Mouse (Mus musculus) forebrain, embryonic 15.5 days (tissue): ENCODE measurements around the gene Ttf2. TPM values are rescaled to one million over a fixed set of nuclear protein-coding genes. Genes with fewer than 3 reads are reported as not detected.

Experiments used
- ATAC-seq: fragments of 200-750 bp; cut with Nextera tagmentation; replicated peaks from 2 replicates; pipeline ENCODE4 v1.8.0; 2017; ENCODE audit warnings: mild to moderate bottlenecking, moderate TSS enrichment, moderate library complexity
- H3K27ac ChIP-seq: fragments of 300-500 bp; sonication (generic); replicated peaks from 2 replicates; pipeline ENCODE4 v1.5.1; 2015; ENCODE audit warnings: mild to moderate bottlenecking, inconsistent platforms
- H3K27me3 ChIP-seq: fragments of 300-500 bp; sonication (generic); 2 replicates; pipeline ENCODE4 v1.6.1; 2015; ENCODE audit warnings: inconsistent platforms
- H3K36me3 ChIP-seq: fragments of 300-500 bp; sonication (generic); 2 replicates; pipeline ENCODE4 v1.6.1; 2015; ENCODE audit warnings: mild to moderate bottlenecking, inconsistent platforms
- H3K4me1 ChIP-seq: fragments of 300-500 bp; sonication (generic); 2 replicates; pipeline ENCODE4 v1.6.1; 2015; ENCODE audit warnings: inconsistent platforms
- H3K4me2 ChIP-seq: fragments of 300-500 bp; sonication (generic); replicated peaks from 2 replicates; pipeline ENCODE4 v1.6.1; 2015; ENCODE audit warnings: mild to moderate bottlenecking, inconsistent platforms
- H3K4me3 ChIP-seq: fragments of 300-500 bp; sonication (generic); 2 replicates; pipeline ENCODE4 v1.5.1; 2015; ENCODE audit warnings: mild to moderate bottlenecking, inconsistent platforms
- H3K9ac ChIP-seq: fragments of 300-500 bp; sonication (generic); replicated peaks from 2 replicates; pipeline ENCODE4 v1.6.1; 2015; ENCODE audit warnings: mild to moderate bottlenecking, inconsistent platforms
- H3K9me3 ChIP-seq: fragments of 300-500 bp; sonication (generic); 2 replicates; pipeline ENCODE4 v1.6.1; 2016; ENCODE audit warnings: inconsistent platforms
- WGBS: fragments of 180-500 bp; shearing (Covaris S2); methylation state at CpG from one replicate; pipeline ENCODE4 v1.1.7; 2015; ENCODE audit warnings: mixed read lengths; 5-methylcytosine and 5-hydroxymethylcytosine counted together
- polyA plus RNA-seq: library from polyadenylated mRNA; unstranded; fragments of >200 nt; fragmentation: Nextera tagmentation; extraction: Ambion mirVana; gene quantifications from 2 replicates; pipeline ENCODE4 v1.2.1, GENCODE M21; 2015

Ttf2 gene
- polyA plus RNA-seq, 1 experiment from 2014 or later: 6.7 TPM

DNA sequence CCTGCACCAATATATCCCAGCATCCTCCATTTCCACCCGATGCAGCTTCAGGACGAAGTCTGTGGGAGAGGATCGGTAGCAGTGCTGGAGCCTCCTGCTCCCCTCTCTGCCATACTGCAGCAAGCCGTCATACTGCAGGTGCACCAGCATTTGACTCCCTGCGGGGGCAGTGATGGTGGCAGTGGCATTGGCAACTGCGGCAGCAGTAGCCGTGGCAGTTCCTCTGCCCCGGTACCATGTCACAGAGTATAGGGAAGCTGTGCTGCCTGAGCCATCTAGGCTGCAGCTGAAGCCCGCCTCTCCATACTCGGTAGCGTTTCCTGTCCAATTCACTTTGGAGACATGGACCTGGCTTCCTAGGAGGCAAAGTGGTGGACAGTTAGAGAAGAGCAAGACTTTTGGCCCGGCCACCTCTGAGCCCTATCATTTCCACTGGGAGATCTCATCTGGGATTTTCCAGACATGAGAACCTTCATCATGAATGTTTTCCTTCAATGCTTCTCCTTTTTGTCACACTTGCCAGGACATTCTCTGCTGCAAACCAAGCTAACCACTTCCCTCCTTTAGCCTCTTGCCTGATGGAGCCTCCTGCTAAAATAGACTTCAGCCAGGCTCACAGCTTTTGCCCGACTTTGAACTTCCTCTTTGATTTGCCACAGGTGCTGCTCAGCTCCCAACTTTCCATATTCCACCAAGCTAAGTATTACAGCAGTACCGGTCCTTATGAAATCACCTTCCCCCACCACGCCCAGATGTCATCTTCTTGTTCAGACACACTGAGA is 34.3 kb upstream of the Ttf2 start:
- Histone ChIP-seq H3K4me2 (no peak overlapping the region), H3K27me3 (no peaks in the 10 kb centered on the region), H3K9me3 (no peaks in the 10 kb centered on the region), H3K4me3 (no peak overlapping the region), H3K27ac (no peak overlapping the region), H3K9ac (no peak overlapping the region), H3K36me3 (no peaks in the 10 kb centered on the region), H3K4me1 (no peaks in the 10 kb centered on the region)
- ATAC-seq: no peak
- WGBS: 87% methylated on average over 15 of the region's 15 CpGs

DNA sequence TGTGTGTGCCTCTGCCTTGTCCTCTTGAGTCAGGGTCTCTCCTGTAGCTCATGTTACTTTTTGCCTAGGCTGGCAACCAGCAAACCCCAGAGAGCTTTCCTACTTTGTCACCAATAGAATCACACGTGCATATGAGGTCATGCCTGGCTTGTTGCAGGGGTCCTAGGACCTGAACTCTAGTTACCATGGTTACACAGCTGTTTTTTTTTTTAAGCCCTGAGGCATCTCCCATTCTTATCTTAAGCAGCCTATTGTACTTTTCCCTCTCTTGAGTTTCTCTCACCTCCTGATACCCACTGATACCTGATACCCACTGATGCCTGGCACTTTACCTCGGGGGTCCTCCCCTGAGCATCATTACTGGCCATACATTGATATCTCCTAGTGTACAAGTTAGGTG is 30.3 kb upstream of the Ttf2 start:
- H3K27me3 ChIP-seq: no peaks in the 10 kb centered on the region
- ATAC-seq: no peak
- no peak overlapping the region for H3K27ac ChIP-seq
- H3K9me3 ChIP-seq: no peaks in the 10 kb centered on the region
- H3K4me1 ChIP-seq: no peaks in the 10 kb centered on the region
- H3K36me3 ChIP-seq: no peaks in the 10 kb centered on the region
- H3K4me2 ChIP-seq: no peak overlapping the region
- WGBS: 25% methylated on average over 2 of the region's 2 CpGs
- H3K9ac ChIP-seq: no peak overlapping the region
- H3K4me3 ChIP-seq: no peak overlapping the region

DNA sequence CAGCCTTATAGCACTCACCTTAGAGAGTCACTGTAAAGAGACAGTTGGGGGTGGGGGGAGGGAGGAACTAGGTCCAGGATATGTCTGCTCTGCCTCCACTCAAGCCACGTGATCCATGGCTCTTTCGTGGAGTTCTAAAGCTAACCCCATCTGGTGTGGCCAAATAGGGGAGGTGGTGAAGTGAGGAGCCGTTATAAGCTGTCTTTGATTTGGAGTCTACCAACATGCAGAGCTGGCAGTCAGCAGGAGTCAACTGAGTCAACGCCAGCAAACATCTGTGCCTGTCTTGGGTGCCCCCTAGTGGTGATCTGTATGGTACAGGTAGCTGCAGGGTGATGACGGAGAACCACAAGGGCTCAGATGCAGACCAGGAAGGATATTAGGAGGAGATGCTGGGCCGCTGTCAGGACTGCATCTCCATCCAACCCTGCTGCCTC is 29.5 kb upstream of the Ttf2 start:
- no peak overlapping the region for H3K9ac ChIP-seq
- H3K4me3 ChIP-seq: no peak overlapping the region
- no peaks in the 10 kb centered on the region for H3K4me1 ChIP-seq
- no peak overlapping the region for H3K4me2 ChIP-seq
- H3K27ac ChIP-seq: no peak overlapping the region
- WGBS: 19% methylated on average over 6 of the region's 6 CpGs
- peak; percentile 50; the same call in 1 of the 2 replicates for ATAC-seq
- no peaks in the 10 kb centered on the region for H3K36me3 ChIP-seq
- H3K27me3 ChIP-seq: no peaks in the 10 kb centered on the region
- no peaks in the 10 kb centered on the region for H3K9me3 ChIP-seq

DNA sequence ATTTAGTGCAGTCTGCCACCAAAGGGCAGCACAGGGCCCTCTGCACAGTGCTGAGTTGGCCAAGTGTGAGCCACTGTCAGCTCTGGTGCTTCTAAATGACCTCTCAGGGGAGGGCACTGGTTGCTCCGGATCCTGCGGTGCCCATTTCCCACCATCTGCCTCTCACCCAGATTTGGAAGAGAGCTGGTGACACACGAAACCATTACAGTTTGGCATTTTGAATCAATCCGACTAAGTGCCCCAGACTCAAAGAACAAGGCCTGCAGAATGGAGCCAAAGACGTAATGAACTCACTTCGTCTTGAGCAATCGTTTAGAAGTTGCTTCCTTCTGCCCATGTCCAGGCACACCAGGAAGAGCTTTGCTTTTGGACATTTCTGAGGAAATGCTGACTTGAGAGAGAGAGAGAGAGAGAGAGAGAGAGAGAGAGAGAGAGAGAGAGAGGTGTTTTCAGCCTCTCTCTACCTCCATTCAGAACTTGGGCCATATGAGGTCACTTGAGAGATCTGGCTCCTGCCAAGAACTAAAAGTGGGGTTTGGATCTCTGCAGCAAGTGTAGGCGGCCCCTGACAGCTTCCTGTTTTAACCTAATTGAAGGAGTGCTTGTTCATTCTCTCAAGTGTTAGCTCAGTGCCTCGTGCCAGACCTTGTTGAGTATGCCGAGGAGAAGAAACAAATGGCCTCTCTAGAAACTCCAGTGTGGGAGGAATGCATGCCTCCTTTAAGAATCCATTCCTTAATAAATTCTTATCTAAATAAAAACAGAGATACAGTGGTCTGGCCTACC is 28.5 kb upstream of the Ttf2 start:
- no peak for ATAC-seq
- Histone ChIP-seq H3K9me3 (no peaks in the 10 kb centered on the region), H3K9ac (no peak overlapping the region), H3K4me3 (no peak overlapping the region), H3K4me1 (no peaks in the 10 kb centered on the region), H3K27me3 (no peaks in the 10 kb centered on the region), H3K36me3 (no peaks in the 10 kb centered on the region), H3K27ac (no peak overlapping the region), H3K4me2 (no peak overlapping the region)
- 72% methylated on average over 10 of the region's 10 CpGs for WGBS

DNA sequence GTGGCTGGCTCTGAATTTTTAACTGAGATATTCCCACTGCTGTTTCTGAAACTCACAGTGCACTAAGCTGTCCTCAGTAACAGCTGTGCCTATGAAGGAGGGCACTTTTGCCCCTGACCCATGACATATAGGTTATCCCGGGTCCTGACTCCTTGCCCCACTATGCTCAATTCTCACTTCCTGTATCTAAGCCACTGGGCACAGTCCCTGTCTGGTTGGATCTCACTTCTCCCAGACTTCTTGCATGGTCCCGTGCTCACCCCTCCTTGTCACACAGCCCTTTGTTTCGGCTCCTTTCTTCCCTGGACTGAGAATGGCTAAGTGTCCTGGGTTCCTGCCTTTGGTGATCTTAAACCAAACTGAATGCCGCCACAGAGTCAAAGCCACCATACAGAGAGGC is 24.8 kb upstream of the Ttf2 start:
- H3K4me1 ChIP-seq: no peaks in the 10 kb centered on the region
- WGBS: 60% methylated on average over 4 of the region's 4 CpGs

DNA sequence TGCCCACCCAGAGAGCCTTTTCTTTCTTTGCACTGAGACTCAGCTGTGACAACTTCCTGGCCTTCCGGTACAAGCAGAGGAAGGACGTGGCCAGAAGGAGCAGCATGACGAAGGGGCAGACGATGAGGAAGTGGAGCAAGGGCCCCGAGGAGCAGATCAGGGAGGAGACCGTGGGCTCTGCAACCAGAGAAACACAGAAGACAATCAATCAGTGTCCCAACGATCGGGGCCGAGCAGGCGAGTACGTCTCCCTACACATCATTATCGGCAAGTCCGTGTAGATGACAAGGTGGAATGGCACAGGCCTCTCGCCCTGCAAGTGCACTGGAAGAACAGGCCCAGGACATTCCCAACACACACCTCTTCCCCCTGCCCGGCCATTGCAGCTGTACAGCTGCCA is 24.3 kb upstream of the Ttf2 start:
- Histone ChIP-seq H3K4me1 (no peaks in the 10 kb centered on the region), H3K9ac (no peak overlapping the region), H3K9me3 (no peaks in the 10 kb centered on the region), H3K36me3 (no peaks in the 10 kb centered on the region), H3K4me3 (no peak overlapping the region), H3K27me3 (no peaks in the 10 kb centered on the region), H3K27ac (no peak overlapping the region), H3K4me2 (no peak overlapping the region)
- WGBS: 89% methylated on average over 15 of the region's 15 CpGs
- ATAC-seq: no peak

More for the DNA sequence above, 24.8 kb upstream of the Ttf2 start:
- Histone ChIP-seq H3K9ac (no peak overlapping the region), H3K36me3 (no peaks in the 10 kb centered on the region), H3K4me2 (no peak overlapping the region), H3K27me3 (no peaks in the 10 kb centered on the region), H3K4me3 (no peak overlapping the region), H3K9me3 (no peaks in the 10 kb centered on the region), H3K27ac (no peak overlapping the region)
- no peak for ATAC-seq

DNA sequence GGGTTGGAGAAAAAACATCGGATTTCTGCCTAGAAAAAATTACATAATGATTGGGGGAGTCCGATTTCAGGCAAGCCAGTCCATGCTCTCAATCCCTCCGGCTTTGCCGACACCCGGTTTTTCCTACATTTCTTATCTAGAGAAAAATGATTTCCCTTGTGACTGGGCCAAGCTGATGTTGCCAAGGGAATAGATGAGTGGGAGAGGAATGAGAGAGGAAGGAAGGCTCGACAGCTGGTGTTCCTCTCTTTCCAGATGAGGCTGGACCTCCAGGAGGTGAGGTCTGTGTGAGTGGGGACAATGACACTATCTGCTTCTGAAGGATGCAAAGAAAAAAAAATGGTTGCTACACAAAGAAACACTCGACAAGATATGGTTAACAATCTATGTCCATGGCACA is 23.7 kb upstream of the Ttf2 start:
- Histone ChIP-seq H3K36me3 (no peaks in the 10 kb centered on the region), H3K9ac (no peak overlapping the region), H3K4me1 (no peaks in the 10 kb centered on the region), H3K27ac (no peak overlapping the region), H3K4me2 (no peak overlapping the region), H3K27me3 (no peaks in the 10 kb centered on the region), H3K4me3 (no peak overlapping the region), H3K9me3 (no peaks in the 10 kb centered on the region)
- ATAC-seq: no peak
- 87% methylated on average over 7 of the region's 7 CpGs for WGBS

DNA sequence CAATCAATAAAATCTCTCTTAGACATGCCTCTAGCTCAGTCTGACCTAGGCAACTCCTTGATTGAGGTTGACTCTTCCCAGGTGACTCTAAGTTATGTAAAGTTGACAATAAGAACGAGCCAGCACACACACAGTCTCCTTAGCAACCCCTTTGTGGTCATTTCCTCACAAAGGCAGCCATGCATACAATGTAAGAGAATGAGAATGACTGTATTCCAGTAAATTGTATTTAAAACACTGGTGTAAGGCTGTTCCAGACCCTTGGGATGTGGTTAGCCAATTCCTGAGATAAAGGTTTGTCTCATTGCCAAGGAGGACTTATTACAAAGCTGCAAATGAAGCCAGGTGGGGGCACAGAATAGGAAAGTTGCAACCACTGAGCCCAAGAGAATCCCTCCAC is 20.8 kb upstream of the Ttf2 start:
- 17% methylated on average over 1 of the region's 1 CpGs for WGBS
- Histone ChIP-seq H3K4me1 (no peaks in the 10 kb centered on the region), H3K4me2 (no peak overlapping the region), H3K4me3 (no peak overlapping the region), H3K9me3 (no peaks in the 10 kb centered on the region), H3K27ac (no peak overlapping the region), H3K27me3 (no peaks in the 10 kb centered on the region), H3K9ac (no peak overlapping the region), H3K36me3 (no peaks in the 10 kb centered on the region)
- no peak for ATAC-seq

DNA sequence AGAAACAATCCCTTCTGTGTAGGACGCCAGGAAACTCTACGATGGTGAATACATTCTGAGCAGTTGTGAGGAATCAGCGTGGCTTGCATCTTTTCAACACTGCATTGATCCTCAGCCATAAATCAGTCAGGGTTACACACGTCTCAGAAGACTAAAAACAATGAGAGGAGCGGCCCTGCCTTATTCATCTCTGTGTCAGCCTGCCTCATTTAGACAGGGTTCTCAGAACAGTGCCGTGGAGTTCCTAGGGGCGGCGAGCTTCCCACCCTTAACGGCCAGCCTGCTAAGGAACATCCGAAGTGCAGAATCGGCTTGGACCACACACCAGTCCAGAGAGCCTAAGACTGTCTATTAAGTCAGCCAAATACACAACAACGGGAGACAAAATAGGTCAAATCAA is 20.0 kb upstream of the Ttf2 start:
- H3K4me1 ChIP-seq: no peaks in the 10 kb centered on the region
- no peak for ATAC-seq
- no peak overlapping the region for H3K9ac ChIP-seq
- no peaks in the 10 kb centered on the region for H3K9me3 ChIP-seq
- H3K4me3 ChIP-seq: no peak overlapping the region
- no peaks in the 10 kb centered on the region for H3K36me3 ChIP-seq
- H3K27ac ChIP-seq: no peak overlapping the region
- WGBS: 27% methylated on average over 12 of the region's 12 CpGs
- H3K27me3 ChIP-seq: no peaks in the 10 kb centered on the region
- no peak overlapping the region for H3K4me2 ChIP-seq

DNA sequence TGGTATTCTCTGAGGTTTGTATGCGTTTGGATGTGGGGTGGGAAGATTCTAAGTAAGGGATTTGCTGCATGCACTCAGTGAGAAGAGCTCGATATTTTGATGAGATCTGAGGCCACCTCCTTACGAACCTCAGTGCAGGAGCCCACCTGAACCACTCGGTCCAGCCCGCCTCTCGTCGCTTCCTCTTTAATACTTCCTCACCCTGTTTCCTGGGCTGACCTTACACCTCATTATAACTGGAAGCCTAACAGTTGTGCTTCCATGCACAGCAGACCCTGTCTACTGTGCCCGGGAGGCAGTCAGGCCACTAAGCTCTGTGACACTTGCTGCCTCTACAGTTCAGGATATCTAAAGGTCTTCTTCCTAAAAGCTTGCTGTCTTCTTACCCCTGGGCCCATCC is 9.8 kb upstream of the Ttf2 start:
- H3K27me3 ChIP-seq: no peaks in the 10 kb centered on the region
- H3K4me2 ChIP-seq: no peak overlapping the region
- no peak overlapping the region for H3K27ac ChIP-seq
- no peaks in the 10 kb centered on the region for H3K36me3 ChIP-seq
- no peaks in the 10 kb centered on the region for H3K4me1 ChIP-seq
- no peak for ATAC-seq
- no peak overlapping the region for H3K4me3 ChIP-seq
- WGBS: 76% methylated on average over 8 of the region's 8 CpGs
- no peak overlapping the region for H3K9ac ChIP-seq
- H3K9me3 ChIP-seq: no peaks in the 10 kb centered on the region

DNA sequence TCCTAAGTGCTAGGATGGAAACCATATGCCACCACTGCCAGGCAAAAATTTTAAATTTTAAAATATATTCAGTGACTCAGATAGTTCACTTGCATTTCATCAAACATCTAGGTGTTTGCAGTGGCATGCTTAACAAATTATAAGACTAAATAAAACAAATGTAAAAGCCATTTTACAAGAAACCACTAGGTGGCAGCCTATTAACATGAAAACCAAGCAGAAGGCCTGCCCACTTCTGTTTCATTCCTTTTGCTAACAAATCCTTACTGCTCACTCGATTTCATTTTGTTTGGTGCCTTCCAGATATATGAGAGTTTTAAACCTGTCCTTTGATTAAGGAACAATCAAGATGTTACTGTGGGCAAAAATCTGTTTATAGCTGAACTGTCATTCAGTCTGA is 4.4 kb upstream of the Ttf2 start:
- ATAC-seq: no peak

DNA sequence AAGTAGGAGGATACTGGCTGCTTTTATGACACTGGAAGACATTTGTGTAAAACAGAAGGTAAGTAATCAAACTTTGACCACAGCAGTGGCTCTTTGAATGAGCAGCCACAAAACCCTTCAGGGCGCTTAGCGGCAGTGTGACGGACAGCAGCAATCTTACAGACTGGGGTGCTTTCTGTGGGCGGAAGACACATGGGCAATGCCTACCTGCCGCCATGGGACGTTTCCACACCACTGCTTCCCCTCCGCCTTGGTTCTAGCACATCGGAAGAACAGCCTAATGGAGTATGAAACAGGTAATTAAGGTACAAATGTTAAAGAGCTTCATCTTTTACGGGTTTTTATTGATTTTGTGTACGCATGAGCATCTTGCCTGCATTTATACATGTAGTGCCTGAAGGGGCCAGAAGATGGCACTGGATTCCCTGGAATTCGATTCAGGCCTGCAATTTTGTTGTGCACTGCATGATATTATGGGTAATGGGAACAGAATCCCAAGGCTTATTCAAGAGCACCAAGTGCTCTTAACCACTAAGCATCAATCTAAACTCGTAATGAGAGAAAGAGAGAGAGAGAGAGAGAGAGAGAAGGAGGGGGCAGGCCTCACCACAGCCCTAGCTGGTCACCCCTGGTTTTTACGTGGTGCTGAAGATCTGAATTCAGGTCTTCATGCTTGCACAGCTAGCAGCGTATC is 5.5 kb downstream of the Ttf2 start:
- Histone ChIP-seq H3K4me3 (no peak overlapping the region), H3K36me3 (peaks cover 7% of the 10 kb centered on the region; the same call in 1 of the 2 replicates), H3K9ac (no peak overlapping the region), H3K9me3 (no peaks in the 10 kb centered on the region), H3K27ac (no peak overlapping the region), H3K4me1 (peaks cover 4% of the 10 kb centered on the region; the same call in 1 of the 2 replicates), H3K27me3 (no peaks in the 10 kb centered on the region), H3K4me2 (no peak overlapping the region)
- 80% methylated on average over 14 of the region's 14 CpGs for WGBS
- peak; percentile 65 for ATAC-seq

More for the DNA sequence above, 4.4 kb upstream of the Ttf2 start:
- Histone ChIP-seq H3K4me3 (no peak overlapping the region), H3K4me2 (no peak overlapping the region), H3K27ac (no peak overlapping the region), H3K9ac (no peak overlapping the region), H3K9me3 (no peaks in the 10 kb centered on the region), H3K27me3 (no peaks in the 10 kb centered on the region), H3K36me3 (no peaks in the 10 kb centered on the region), H3K4me1 (peaks cover 8% of the 10 kb centered on the region)
- whole genome bisulfite sequencing: 0% methylated on average over 1 of the region's 1 CpGs
